Mouse (Mus musculus) small intestine, adult 2 months (tissue): ENCODE measurements at regions not wholly inside any gene's neighbourhood (a gene's known extent, or its start where the extent isn't known, plus 50 kb on each side); places are given as distances from the start of the nearest gene placed in this dataset.

Experiments used
- H3K27ac ChIP-seq: fragments of 200-500 bp; 2 replicates; pipeline ENCODE4 v1.5.1; 2012; ENCODE audit warnings: low read depth, low read length, control low read depth, inconsistent platforms; ENCODE audit not compliant: insufficient read depth
- H3K27me3 ChIP-seq: fragments of 200-500 bp; 2 replicates; pipeline ENCODE4 v1.6.1; 2012; ENCODE audit warnings: mild to moderate bottlenecking, moderate library complexity, low read length, inconsistent platforms; ENCODE audit not compliant: control insufficient read depth, insufficient read depth
- H3K36me3 ChIP-seq: fragments of 200-500 bp; 2 replicates; pipeline ENCODE4 v1.6.1; 2012; ENCODE audit warnings: mild to moderate bottlenecking, low read length, control low read depth, inconsistent platforms; ENCODE audit not compliant: control insufficient read depth, insufficient read depth
- H3K4me1 ChIP-seq: fragments of 200-500 bp; 2 replicates; pipeline ENCODE4 v1.6.1; 2012; ENCODE audit warnings: low read length, inconsistent platforms, mixed read lengths; ENCODE audit not compliant: control insufficient read depth, insufficient read depth, insufficient read length
- H3K4me3 ChIP-seq: fragments of 200-500 bp; 2 replicates; pipeline ENCODE4 v1.5.1; 2012; ENCODE audit warnings: low read depth, mild to moderate bottlenecking, control low read depth, inconsistent platforms, low read length, moderate library complexity
- CTCF ChIP-seq: fragments of 200-500 bp; IDR thresholded peaks from 2 replicates; pipeline ENCODE4 v1.5.1; 2012; ENCODE audit warnings: low read depth, mild to moderate bottlenecking, control low read depth, inconsistent platforms, low read length, moderate library complexity, mixed read lengths; ENCODE audit not compliant: insufficient replicate concordance, insufficient read length; ENCODE audit errors: extremely low read depth
- POLR2A ChIP-seq: fragments of 200-500 bp; IDR thresholded peaks from 2 replicates; pipeline ENCODE4 v1.6.1; 2012; ENCODE audit warnings: low read depth, mild to moderate bottlenecking, control low read depth, inconsistent platforms, low read length, moderate library complexity
- WGBS: fragments of 180-500 bp; shearing (Covaris S2); methylation state at CpG from one replicate; pipeline ENCODE4 v1.1.7; 2018; 5-methylcytosine and 5-hydroxymethylcytosine counted together

GRCm38 (mm10) chr12:9903702-9904231 lies 333.9 kb downstream of the Osr1 start:
- no peaks in the 10 kb centered on the region for H3K4me1 ChIP-seq
- no peak overlapping the region for H3K27ac ChIP-seq
- no peak overlapping the region for H3K4me3 ChIP-seq
- no peak for TF ChIP-seq CTCF
- no peak for TF ChIP-seq POLR2A
- H3K36me3 ChIP-seq: no peaks in the 10 kb centered on the region
- no peaks in the 10 kb centered on the region for H3K27me3 ChIP-seq
- 73% methylated on average over 2 of the region's 2 CpGs for WGBS

- H3K27me3 ChIP-seq: no peaks in the 10 kb centered on the region
- H3K4me3 ChIP-seq: no peak overlapping the region
- H3K27ac ChIP-seq: no peak overlapping the region
- H3K36me3 ChIP-seq: no peaks in the 10 kb centered on the region
- TF ChIP-seq CTCF (no peak), POLR2A (no peak)
- H3K4me1 ChIP-seq: no peaks in the 10 kb centered on the region
Observed at GRCm38 (mm10) chr12:9912333-9912732, 342.4 kb downstream of the Osr1 start.

GRCm38 (mm10) chr12:9915726-9916140 lies 345.8 kb downstream of the Osr1 start:
- TF ChIP-seq CTCF (no peak), POLR2A (no peak)
- WGBS: 67% methylated on average over 7 of the region's 7 CpGs
- no peaks in the 10 kb centered on the region for H3K4me1 ChIP-seq

GRCm38 (mm10) chr12:9918026-9918425 lies 348.1 kb downstream of the Osr1 start:
- no peaks in the 10 kb centered on the region for H3K27me3 ChIP-seq
- no peak overlapping the region for H3K27ac ChIP-seq
- no peak overlapping the region for H3K4me3 ChIP-seq
- no peaks in the 10 kb centered on the region for H3K36me3 ChIP-seq
- TF ChIP-seq CTCF (no peak), POLR2A (no peak)
- 68% methylated on average over 4 of the region's 4 CpGs for WGBS
- H3K4me1 ChIP-seq: no peaks in the 10 kb centered on the region

More at GRCm38 (mm10) chr12:9915726-9916140, 345.8 kb downstream of the Osr1 start:
- Histone ChIP-seq H3K27me3 (no peaks in the 10 kb centered on the region), H3K4me3 (no peak overlapping the region), H3K27ac (no peak overlapping the region), H3K36me3 (no peaks in the 10 kb centered on the region)

GRCm38 (mm10) chr12:9919007-9919406 lies 349.1 kb downstream of the Osr1 start:
- no peaks in the 10 kb centered on the region for H3K4me1 ChIP-seq
- H3K27me3 ChIP-seq: no peaks in the 10 kb centered on the region
- no peak overlapping the region for H3K27ac ChIP-seq
- WGBS: 53% methylated on average over 3 of the region's 3 CpGs
- H3K4me3 ChIP-seq: no peak overlapping the region
- TF ChIP-seq CTCF (no peak), POLR2A (no peak)
- no peaks in the 10 kb centered on the region for H3K36me3 ChIP-seq

GRCm38 (mm10) chr12:9919433-9919832 lies 349.5 kb downstream of the Osr1 start:
- H3K36me3 ChIP-seq: no peaks in the 10 kb centered on the region
- no peak overlapping the region for H3K4me3 ChIP-seq
- WGBS: 73% methylated on average over 4 of the region's 4 CpGs
- no peak overlapping the region for H3K27ac ChIP-seq
- H3K4me1 ChIP-seq: no peaks in the 10 kb centered on the region
- no peaks in the 10 kb centered on the region for H3K27me3 ChIP-seq
- no peak for TF ChIP-seq CTCF
- no peak for TF ChIP-seq POLR2A

GRCm38 (mm10) chr12:9920401-9920800 lies 350.5 kb downstream of the Osr1 start:
- H3K27ac ChIP-seq: no peak overlapping the region
- H3K27me3 ChIP-seq: no peaks in the 10 kb centered on the region
- 71% methylated on average over 2 of the region's 2 CpGs for WGBS
- H3K4me3 ChIP-seq: no peak overlapping the region
- no peak for TF ChIP-seq CTCF
- no peaks in the 10 kb centered on the region for H3K4me1 ChIP-seq
- no peaks in the 10 kb centered on the region for H3K36me3 ChIP-seq
